Mouse (Mus musculus) kidney, embryonic 15.5 days (tissue): ENCODE data around the gene Phactr2. TPM values are rescaled to one million over a fixed set of nuclear protein-coding genes. Genes with fewer than 3 reads are reported as not detected.
A peak's percentile ranks its signal among the peaks of the same experiment; 100 is the strongest.

Source experiments
- ATAC-seq: fragments of 200-750 bp; cut with Nextera tagmentation; replicated peaks from 2 replicates; pipeline ENCODE4 v1.8.0; 2017; ENCODE audit warnings: moderate TSS enrichment; ENCODE audit not compliant: low FRiP score
- H3K27ac ChIP-seq: fragments of 300-500 bp; sonication (generic); 2 replicates; pipeline ENCODE4 v1.5.1; 2015; ENCODE audit warnings: mild to moderate bottlenecking, inconsistent platforms
- H3K27me3 ChIP-seq: fragments of 300-500 bp; sonication (generic); 2 replicates; pipeline ENCODE4 v1.6.1; 2015; ENCODE audit warnings: inconsistent platforms
- H3K36me3 ChIP-seq: fragments of 300-500 bp; sonication (generic); 2 replicates; pipeline ENCODE4 v1.6.1; 2015; ENCODE audit warnings: inconsistent platforms
- H3K4me1 ChIP-seq: fragments of 300-500 bp; sonication (generic); 2 replicates; pipeline ENCODE4 v1.6.1; 2015; ENCODE audit warnings: inconsistent platforms
- H3K4me2 ChIP-seq: fragments of 300-500 bp; sonication (generic); 2 replicates; pipeline ENCODE4 v1.6.1; 2015; ENCODE audit warnings: moderate library complexity, mild to moderate bottlenecking, inconsistent platforms
- H3K4me3 ChIP-seq: fragments of 300-500 bp; sonication (generic); replicated peaks from 2 replicates; pipeline ENCODE4 v1.5.1; 2015; ENCODE audit warnings: mild to moderate bottlenecking, inconsistent platforms
- H3K9ac ChIP-seq: fragments of 300-500 bp; sonication (generic); 2 replicates; pipeline ENCODE4 v1.6.1; 2015; ENCODE audit warnings: mild to moderate bottlenecking, inconsistent platforms
- H3K9me3 ChIP-seq: fragments of 300-500 bp; sonication (generic); replicated peaks from 2 replicates; pipeline ENCODE4 v1.6.1; 2016; ENCODE audit warnings: inconsistent platforms
- WGBS: fragments of 180-500 bp; shearing (Covaris S2); methylation state at CpG from one replicate; pipeline ENCODE4 v1.1.7; 2015; ENCODE audit warnings: mixed read lengths; 5-methylcytosine and 5-hydroxymethylcytosine counted together
- polyA plus RNA-seq: library from polyadenylated mRNA; unstranded; fragments of >200 nt; fragmentation: Nextera tagmentation; extraction: Ambion mirVana; gene quantifications from 2 replicates; pipeline ENCODE4 v1.2.1, GENCODE M21; 2015

The Phactr2 gene
- polyA plus RNA-seq, 1 experiment from 2014 or later, result 30.6 TPM

GRCm38 (mm10) chr10:13425198-13425597 lies 49.0 kb downstream of the Phactr2 start:
- H3K4me2 ChIP-seq, result no peak overlapping the region
- 84% methylated on average over 9 of the region's 9 CpGs for WGBS
- ATAC-seq, result no peak

GRCm38 (mm10) chr10:13424508-13424907 lies 49.7 kb downstream of the Phactr2 start:
- no peaks in the 10 kb centered on the region for H3K36me3 ChIP-seq
- H3K4me2 ChIP-seq, result no peak overlapping the region
- 55% methylated on average over 17 of the region's 17 CpGs for WGBS
- H3K4me3 ChIP-seq, result no peak overlapping the region
- H3K27ac ChIP-seq, result no peak overlapping the region
- no peaks in the 10 kb centered on the region for H3K27me3 ChIP-seq
- no peak for ATAC-seq
- peaks cover 21% of the 10 kb centered on the region for H3K4me1 ChIP-seq
- no peak overlapping the region for H3K9ac ChIP-seq
- H3K9me3 ChIP-seq, result no peaks in the 10 kb centered on the region

More at GRCm38 (mm10) chr10:13425198-13425597, 49.0 kb downstream of the Phactr2 start:
- Histone ChIP-seq H3K4me3 (no peak overlapping the region), H3K9me3 (no peaks in the 10 kb centered on the region), H3K36me3 (no peaks in the 10 kb centered on the region), H3K27me3 (no peaks in the 10 kb centered on the region), H3K27ac (no peak overlapping the region), H3K4me1 (peaks cover 21% of the 10 kb centered on the region), H3K9ac (no peak overlapping the region)

GRCm38 (mm10) chr10:13424015-13424414 lies 50.2 kb downstream of the Phactr2 start:
- no peaks in the 10 kb centered on the region for H3K9me3 ChIP-seq
- no peak overlapping the region for H3K27ac ChIP-seq
- WGBS, result 81% methylated on average over 10 of the region's 10 CpGs
- no peaks in the 10 kb centered on the region for H3K36me3 ChIP-seq
- no peak overlapping the region for H3K4me3 ChIP-seq
- H3K4me2 ChIP-seq, result no peak overlapping the region
- no peak for ATAC-seq
- H3K27me3 ChIP-seq, result no peaks in the 10 kb centered on the region
- H3K4me1 ChIP-seq, result peaks cover 18% of the 10 kb centered on the region
- no peak overlapping the region for H3K9ac ChIP-seq

GRCm38 (mm10) chr10:13422121-13422520 lies 52.1 kb downstream of the Phactr2 start:
- Histone ChIP-seq H3K9me3 (no peaks in the 10 kb centered on the region), H3K27me3 (no peaks in the 10 kb centered on the region), H3K9ac (no peak overlapping the region), H3K4me3 (no peak overlapping the region), H3K4me2 (no peak overlapping the region), H3K4me1 (peaks cover 12% of the 10 kb centered on the region; the same call in 1 of the 2 replicates), H3K27ac (no peak overlapping the region), H3K36me3 (no peaks in the 10 kb centered on the region)
- 83% methylated on average over 9 of the region's 9 CpGs for WGBS
- ATAC-seq, result no peak

- no peak overlapping the region for H3K27ac ChIP-seq
- no peaks in the 10 kb centered on the region for H3K36me3 ChIP-seq
- WGBS, result 28% methylated on average over 4 of the region's 4 CpGs
- peaks cover 14% of the 10 kb centered on the region; the same call in 1 of the 2 replicates for H3K4me1 ChIP-seq
- H3K27me3 ChIP-seq, result no peaks in the 10 kb centered on the region
- no peak overlapping the region for H3K4me3 ChIP-seq
- no peaks in the 10 kb centered on the region for H3K9me3 ChIP-seq
- no peak overlapping the region for H3K9ac ChIP-seq
- no peak for ATAC-seq
- H3K4me2 ChIP-seq, result no peak overlapping the region
Observed at GRCm38 (mm10) chr10:13419246-13419645, 55.0 kb downstream of the Phactr2 start.

GRCm38 (mm10) chr10:13415489-13416104 lies 58.6 kb downstream of the Phactr2 start:
- H3K4me3 ChIP-seq, result no peak overlapping the region
- WGBS, result 39% methylated on average over 8 of the region's 8 CpGs

GRCm38 (mm10) chr10:13412202-13412923 lies 61.8 kb downstream of the Phactr2 start:
- H3K36me3 ChIP-seq, result no peaks in the 10 kb centered on the region
- no peak overlapping the region for H3K27ac ChIP-seq
- WGBS, result 90% methylated on average over 19 of the region's 19 CpGs
- ATAC-seq, result no peak
- peaks cover 10% of the 10 kb centered on the region; the same call in 1 of the 2 replicates for H3K4me1 ChIP-seq
- H3K9me3 ChIP-seq, result no peaks in the 10 kb centered on the region
- H3K4me2 ChIP-seq, result no peak overlapping the region
- H3K4me3 ChIP-seq, result no peak overlapping the region
- no peak overlapping the region for H3K9ac ChIP-seq
- H3K27me3 ChIP-seq, result no peaks in the 10 kb centered on the region

More at GRCm38 (mm10) chr10:13415489-13416104, 58.6 kb downstream of the Phactr2 start:
- peak; percentile 36; the same call in 1 of the 2 replicates for ATAC-seq
- Histone ChIP-seq H3K4me2 (no peak overlapping the region), H3K27ac (0 out of 2 replicates have a peak overlapping the region, but pooled peaks have one; percentile 51), H3K4me1 (peaks cover 10% of the 10 kb centered on the region; the same call in 1 of the 2 replicates), H3K9me3 (no peaks in the 10 kb centered on the region), H3K27me3 (no peaks in the 10 kb centered on the region), H3K9ac (no peak overlapping the region), H3K36me3 (no peaks in the 10 kb centered on the region)

GRCm38 (mm10) chr10:13411056-13411455 lies 63.2 kb downstream of the Phactr2 start:
- Histone ChIP-seq H3K4me1 (peaks cover 8% of the 10 kb centered on the region; the same call in 1 of the 2 replicates), H3K4me2 (no peak overlapping the region), H3K4me3 (no peak overlapping the region), H3K36me3 (no peaks in the 10 kb centered on the region), H3K27ac (no peak overlapping the region), H3K27me3 (no peaks in the 10 kb centered on the region), H3K9me3 (no peaks in the 10 kb centered on the region), H3K9ac (no peak overlapping the region)
- no peak for ATAC-seq
- 89% methylated on average over 3 of the region's 3 CpGs for WGBS

- H3K9me3 ChIP-seq, result no peaks in the 10 kb centered on the region
- H3K4me2 ChIP-seq, result no peak overlapping the region
- H3K4me3 ChIP-seq, result no peak overlapping the region
- H3K27ac ChIP-seq, result no peak overlapping the region
- no peak overlapping the region for H3K9ac ChIP-seq
- H3K36me3 ChIP-seq, result no peaks in the 10 kb centered on the region
- no peaks in the 10 kb centered on the region for H3K27me3 ChIP-seq
- H3K4me1 ChIP-seq, result no peaks in the 10 kb centered on the region
- 91% methylated on average over 1 of the region's 1 CpGs for WGBS
- ATAC-seq, result no peak
Observed at GRCm38 (mm10) chr10:13401971-13402370, 72.2 kb downstream of the Phactr2 start.

GRCm38 (mm10) chr10:13395753-13396152 lies 78.5 kb downstream of the Phactr2 start:
- Histone ChIP-seq H3K9ac (no peak overlapping the region), H3K4me2 (no peak overlapping the region), H3K4me1 (peaks cover 4% of the 10 kb centered on the region; the same call in 1 of the 2 replicates), H3K4me3 (no peak overlapping the region), H3K27ac (no peak overlapping the region), H3K9me3 (no peaks in the 10 kb centered on the region), H3K36me3 (no peaks in the 10 kb centered on the region), H3K27me3 (no peaks in the 10 kb centered on the region)
- ATAC-seq, result no peak
- 72% methylated on average over 3 of the region's 3 CpGs for WGBS

- no peaks in the 10 kb centered on the region for H3K9me3 ChIP-seq
- H3K4me1 ChIP-seq, result peaks cover 16% of the 10 kb centered on the region
- no peak overlapping the region for H3K9ac ChIP-seq
- 56% methylated on average over 4 of the region's 4 CpGs for WGBS
- no peaks in the 10 kb centered on the region for H3K36me3 ChIP-seq
- no peak overlapping the region for H3K27ac ChIP-seq
- no peak overlapping the region for H3K4me3 ChIP-seq
- no peaks in the 10 kb centered on the region for H3K27me3 ChIP-seq
- no peak for ATAC-seq
- H3K4me2 ChIP-seq, result no peak overlapping the region
Observed at GRCm38 (mm10) chr10:13394000-13394399, 80.2 kb downstream of the Phactr2 start.
